Mouse (Mus musculus) ovary, postnatal 14 days (tissue): ENCODE data around the gene Creb3l4.
A peak's percentile ranks its signal among the peaks of the same experiment; 100 is the strongest.
"Not testable (repeated sequence)": the region's sequence is repeated elsewhere in the genome, so short reads cannot be mapped to it uniquely, and the experiment has no call there.

ENCODE experiments used
- DNase-seq: peaks from one replicate; pipeline ENCODE4 v3.0.0; 2022; ENCODE audit warnings: low spot score

Gene Creb3l4

GRCm38 (mm10) chr3:90265034-90265931 is 22.0 kb upstream of the Creb3l4 start, which contains the start of gene Dennd4b:
TSS of gene Dennd4b (plus strand) at chr3:90265185.
- peak; percentile 96 for DNase-seq

GRCm38 (mm10) chr3:90264687-90265033 is 21.3 kb upstream of the Creb3l4 start:
- DNase-seq: no peak

- DNase-seq: no peak
Observed at GRCm38 (mm10) chr3:90263121-90263771, 19.9 kb upstream of the Creb3l4 start.

- DNase-seq: no peak
Observed at GRCm38 (mm10) chr3:90258521-90258920, 15.2 kb upstream of the Creb3l4 start.

- DNase-seq: no peak
Observed at GRCm38 (mm10) chr3:90256731-90257530, 13.6 kb upstream of the Creb3l4 start.

- DNase-seq: no peak
Observed at GRCm38 (mm10) chr3:90255784-90256353, 12.6 kb upstream of the Creb3l4 start.

GRCm38 (mm10) chr3:90255194-90255565 is 11.9 kb upstream of the Creb3l4 start:
- DNase-seq: no peak

GRCm38 (mm10) chr3:90254419-90255193 is 11.3 kb upstream of the Creb3l4 start:
- no peak for DNase-seq

GRCm38 (mm10) chr3:90253653-90254418 is 10.5 kb upstream of the Creb3l4 start, which contains the start of gene Crtc2:
TSS of gene Crtc2 (plus strand) at chr3:90254163.
- peak; percentile 85 for DNase-seq

- DNase-seq: not testable (repeated sequence)
Observed at GRCm38 (mm10) chr3:90253174-90253573, 9.9 kb upstream of the Creb3l4 start.

GRCm38 (mm10) chr3:90252659-90253058 is 9.3 kb upstream of the Creb3l4 start:
- not testable (repeated sequence) for DNase-seq

- DNase-seq: not testable (repeated sequence)
Observed at GRCm38 (mm10) chr3:90251731-90252226, 8.5 kb upstream of the Creb3l4 start.

GRCm38 (mm10) chr3:90250791-90251190 is 7.5 kb upstream of the Creb3l4 start:
- no peak for DNase-seq

- DNase-seq: no peak
Observed at GRCm38 (mm10) chr3:90248746-90249100, 5.4 kb upstream of the Creb3l4 start.

GRCm38 (mm10) chr3:90247960-90248745 is 4.8 kb upstream of the Creb3l4 start, which contains the start of gene Slc39a1:
TSS of gene Slc39a1 (plus strand) at chr3:90248172.
- peak; percentile 88 for DNase-seq

GRCm38 (mm10) chr3:90247630-90247959 is 4.3 kb upstream of the Creb3l4 start:
- DNase-seq: no peak

GRCm38 (mm10) chr3:90245406-90245805 is 2.1 kb upstream of the Creb3l4 start:
- DNase-seq: no peak

- DNase-seq: no peak
Observed at GRCm38 (mm10) chr3:90241669-90242358, 1.5 kb downstream of the Creb3l4 start.

- DNase-seq: no peak
Observed at GRCm38 (mm10) chr3:90241251-90241650, 2.1 kb downstream of the Creb3l4 start.
